Mouse (Mus musculus) intestine, embryonic 15.5 days (tissue): ENCODE measurements around the gene Grid2. TPM values are rescaled to one million over a fixed set of nuclear protein-coding genes. Genes with fewer than 3 reads are reported as not detected.

Experiments
- ATAC-seq: fragments of 200-750 bp; cut with Nextera tagmentation; 2 replicates; pipeline ENCODE4 v1.8.0; 2017; ENCODE audit warnings: moderate TSS enrichment, moderate library complexity
- H3K27ac ChIP-seq: fragments of 300-500 bp; sonication (generic); 2 replicates; pipeline ENCODE4 v1.5.1; 2015; ENCODE audit warnings: mild to moderate bottlenecking, inconsistent platforms
- H3K27me3 ChIP-seq: fragments of 300-500 bp; sonication (generic); replicated peaks from 2 replicates; pipeline ENCODE4 v1.6.1; 2015; ENCODE audit warnings: inconsistent platforms
- H3K36me3 ChIP-seq: fragments of 300-500 bp; sonication (generic); 2 replicates; pipeline ENCODE4 v1.6.1; 2015; ENCODE audit warnings: inconsistent platforms
- H3K4me1 ChIP-seq: fragments of 300-500 bp; sonication (generic); replicated peaks from 2 replicates; pipeline ENCODE4 v1.6.1; 2015; ENCODE audit warnings: inconsistent platforms
- H3K4me2 ChIP-seq: fragments of 300-500 bp; sonication (generic); replicated peaks from 2 replicates; pipeline ENCODE4 v1.6.1; 2015; ENCODE audit warnings: mild to moderate bottlenecking, inconsistent platforms
- H3K4me3 ChIP-seq: fragments of 300-500 bp; sonication (generic); replicated peaks from 2 replicates; pipeline ENCODE4 v1.5.1; 2015; ENCODE audit warnings: inconsistent platforms
- H3K9ac ChIP-seq: fragments of 300-500 bp; sonication (generic); 2 replicates; pipeline ENCODE4 v1.6.1; 2015; ENCODE audit warnings: inconsistent platforms
- H3K9me3 ChIP-seq: fragments of 300-500 bp; sonication (generic); 2 replicates; pipeline ENCODE4 v1.6.1; 2016; ENCODE audit warnings: inconsistent platforms
- WGBS: fragments of 180-500 bp; shearing (Covaris S2); methylation state at CpG from one replicate; pipeline ENCODE4 v1.1.7; 2015; 5-methylcytosine and 5-hydroxymethylcytosine counted together
- polyA plus RNA-seq: library from polyadenylated mRNA; unstranded; fragments of >200 nt; fragmentation: Nextera tagmentation; extraction: Ambion mirVana; gene quantifications from 2 replicates; pipeline ENCODE4 v1.2.1, GENCODE M21; 2015

Gene Grid2
- polyA plus RNA-seq, 1 experiment from 2014 or later: 0.72 TPM

- no peak overlapping the region for H3K4me2 ChIP-seq
- no peaks in the 10 kb centered on the region for H3K4me1 ChIP-seq
- H3K27ac ChIP-seq: no peak overlapping the region
- H3K36me3 ChIP-seq: no peaks in the 10 kb centered on the region
- no peaks in the 10 kb centered on the region for H3K9me3 ChIP-seq
- WGBS: 37% methylated on average over 9 of the region's 9 CpGs
- H3K9ac ChIP-seq: no peak overlapping the region
- no peak overlapping the region for H3K4me3 ChIP-seq
- ATAC-seq: no peak
- no peaks in the 10 kb centered on the region for H3K27me3 ChIP-seq
These were observed 1428.3 kb downstream of the Grid2 start for GRCm38 (mm10) chr6:64683974-64684373.

- H3K27me3 ChIP-seq: no peaks in the 10 kb centered on the region
These were observed 1429.3 kb downstream of the Grid2 start for GRCm38 (mm10) chr6:64684973-64685372.

GRCm38 (mm10) chr6:64688181-64688944 is 1432.7 kb downstream of the Grid2 start:
- Histone ChIP-seq H3K4me3 (no peak overlapping the region), H3K9ac (no peak overlapping the region), H3K36me3 (no peaks in the 10 kb centered on the region), H3K4me1 (no peaks in the 10 kb centered on the region), H3K4me2 (peak overlapping the region; percentile 33), H3K27ac (no peak overlapping the region), H3K27me3 (no peaks in the 10 kb centered on the region), H3K9me3 (no peaks in the 10 kb centered on the region)
- 10% methylated on average over 19 of the region's 19 CpGs for WGBS
- no peak for ATAC-seq

More at GRCm38 (mm10) chr6:64684973-64685372, 1429.3 kb downstream of the Grid2 start:
- H3K27ac ChIP-seq: no peak overlapping the region
- no peak for ATAC-seq
- no peaks in the 10 kb centered on the region for H3K9me3 ChIP-seq
- no peak overlapping the region for H3K4me2 ChIP-seq
- H3K9ac ChIP-seq: no peak overlapping the region
- no peaks in the 10 kb centered on the region for H3K4me1 ChIP-seq
- H3K4me3 ChIP-seq: no peak overlapping the region
- WGBS: 11% methylated on average over 5 of the region's 5 CpGs
- no peaks in the 10 kb centered on the region for H3K36me3 ChIP-seq

- no peaks in the 10 kb centered on the region for H3K4me1 ChIP-seq
- no peaks in the 10 kb centered on the region for H3K27me3 ChIP-seq
These were observed 1439.0 kb downstream of the Grid2 start for GRCm38 (mm10) chr6:64694688-64695087.

GRCm38 (mm10) chr6:64703659-64704058 is 1448.0 kb downstream of the Grid2 start:
- Histone ChIP-seq H3K9ac (no peak overlapping the region), H3K27me3 (no peaks in the 10 kb centered on the region), H3K36me3 (no peaks in the 10 kb centered on the region), H3K4me3 (no peak overlapping the region), H3K4me2 (no peak overlapping the region), H3K4me1 (no peaks in the 10 kb centered on the region), H3K9me3 (no peaks in the 10 kb centered on the region), H3K27ac (no peak overlapping the region)
- no peak for ATAC-seq
- 75% methylated on average over 2 of the region's 2 CpGs for WGBS

More at GRCm38 (mm10) chr6:64694688-64695087, 1439.0 kb downstream of the Grid2 start:
- Histone ChIP-seq H3K9ac (no peak overlapping the region), H3K36me3 (no peaks in the 10 kb centered on the region), H3K27ac (no peak overlapping the region), H3K9me3 (no peaks in the 10 kb centered on the region), H3K4me2 (no peak overlapping the region), H3K4me3 (no peak overlapping the region)
- ATAC-seq: no peak
- 53% methylated on average over 7 of the region's 7 CpGs for WGBS

- Histone ChIP-seq H3K4me3 (peak overlapping the region; percentile 43), H3K36me3 (no peaks in the 10 kb centered on the region), H3K9ac (no peak overlapping the region), H3K27ac (no peak overlapping the region), H3K4me1 (peaks cover 20% of the 10 kb centered on the region), H3K27me3 (peaks cover 50% of the 10 kb centered on the region), H3K9me3 (no peaks in the 10 kb centered on the region), H3K4me2 (peak overlapping the region; percentile 86)
- peak; percentile 78 for ATAC-seq
- WGBS: under 1% methylated on average over 29 of the region's 29 CpGs
These were observed 1472.2 kb downstream of the Grid2 start for GRCm38 (mm10) chr6:64727751-64728403.

GRCm38 (mm10) chr6:64728499-64729198 is 1473.0 kb downstream of the Grid2 start, which contains the start of gene Atoh1:
Gene Atoh1 (plus strand): TSS chr6:64729125.
- Histone ChIP-seq H3K27me3 (peaks cover 51% of the 10 kb centered on the region), H3K9me3 (no peaks in the 10 kb centered on the region), H3K4me1 (peaks cover 20% of the 10 kb centered on the region), H3K27ac (no peak within 1 kb of the TSS), H3K9ac (peak within 1 kb of the TSS; percentile 11; the same call in 1 of the 2 replicates), H3K4me3 (peak within 1 kb of the TSS; percentile 43), H3K4me2 (peak within 1 kb of the TSS; percentile 86), H3K36me3 (no peaks in the 10 kb centered on the region)
- under 1% methylated on average over 34 of the region's 34 CpGs for WGBS
- ATAC-seq: peak; percentile 86

GRCm38 (mm10) chr6:64729231-64730011 is 1473.7 kb downstream of the Grid2 start:
- ATAC-seq: peak; percentile 70
- WGBS: under 1% methylated on average over 53 of the region's 53 CpGs
- peaks cover 23% of the 10 kb centered on the region for H3K4me1 ChIP-seq
- H3K36me3 ChIP-seq: no peaks in the 10 kb centered on the region
- H3K4me2 ChIP-seq: peak overlapping the region; percentile 86
- peak overlapping the region; percentile 11; the same call in 1 of the 2 replicates for H3K9ac ChIP-seq
- peaks cover 56% of the 10 kb centered on the region for H3K27me3 ChIP-seq
- no peak overlapping the region for H3K27ac ChIP-seq
- H3K9me3 ChIP-seq: no peaks in the 10 kb centered on the region
- H3K4me3 ChIP-seq: peak overlapping the region; percentile 43

GRCm38 (mm10) chr6:64730030-64730429 is 1474.4 kb downstream of the Grid2 start:
- ATAC-seq: no peak
- H3K4me2 ChIP-seq: peak overlapping the region; percentile 86
- WGBS: 3% methylated on average over 19 of the region's 19 CpGs
- H3K27me3 ChIP-seq: peaks cover 62% of the 10 kb centered on the region
- no peaks in the 10 kb centered on the region for H3K36me3 ChIP-seq
- H3K9me3 ChIP-seq: no peaks in the 10 kb centered on the region
- H3K4me1 ChIP-seq: peaks cover 27% of the 10 kb centered on the region
- H3K27ac ChIP-seq: no peak overlapping the region
- peak overlapping the region; percentile 43 for H3K4me3 ChIP-seq
- H3K9ac ChIP-seq: 0 out of 2 replicates have a peak overlapping the region, but pooled peaks have one; percentile 11

- 7% methylated on average over 14 of the region's 14 CpGs for WGBS
- Histone ChIP-seq H3K4me1 (peaks cover 27% of the 10 kb centered on the region), H3K4me2 (peak overlapping the region; percentile 86; the same call in 1 of the 2 replicates), H3K27me3 (peaks cover 67% of the 10 kb centered on the region), H3K4me3 (0 out of 2 replicates have a peak overlapping the region, but pooled peaks have one; percentile 2), H3K9ac (no peak overlapping the region), H3K36me3 (no peaks in the 10 kb centered on the region), H3K27ac (no peak overlapping the region), H3K9me3 (no peaks in the 10 kb centered on the region)
- ATAC-seq: no peak
These were observed 1474.9 kb downstream of the Grid2 start for GRCm38 (mm10) chr6:64730506-64731020.

GRCm38 (mm10) chr6:64731126-64731525 is 1475.5 kb downstream of the Grid2 start:
- no peak overlapping the region for H3K27ac ChIP-seq
- H3K27me3 ChIP-seq: peaks cover 67% of the 10 kb centered on the region
- H3K9me3 ChIP-seq: no peaks in the 10 kb centered on the region
- no peak overlapping the region for H3K9ac ChIP-seq
- 13% methylated on average over 7 of the region's 7 CpGs for WGBS
- H3K36me3 ChIP-seq: no peaks in the 10 kb centered on the region
- H3K4me3 ChIP-seq: no peak overlapping the region
- H3K4me1 ChIP-seq: peaks cover 27% of the 10 kb centered on the region
- no peak for ATAC-seq
- no peak overlapping the region for H3K4me2 ChIP-seq
